Mouse (Mus musculus): Measurements from ENCODE around the gene Szrd1. TPM values are rescaled to one million over a fixed set of nuclear protein-coding genes. Genes with fewer than 3 reads are reported as not detected.

Szrd1 gene
- polyA plus RNA-seq, 1 experiment = 29.9 TPM

- H3K4me1 ChIP-seq (ENCODE audit: control insufficient read depth, insufficient read depth, low read length) = no peaks in the 10 kb centered on the region
- no peaks in the 10 kb centered on the region for H3K27me3 ChIP-seq (ENCODE audit: control insufficient read depth, insufficient read depth, low read length)
- DNase-seq = no peak
- no peak overlapping the region for H3K27ac ChIP-seq (ENCODE audit: insufficient read depth, low read length)
- WGBS = 53% methylated on average over 16 of the region's 16 CpGs
- no peak overlapping the region for H3K4me3 ChIP-seq (replicated peaks; ENCODE audit: insufficient read depth, low read depth, low read length)
- TF ChIP-seq POLR2A (IDR thresholded peaks at IDR 0.05; ENCODE audit: borderline replicate concordance, insufficient read depth, low read length) = no peak
- TF ChIP-seq CTCF (IDR thresholded peaks at IDR 0.05; ENCODE audit: borderline replicate concordance, insufficient read depth, low read depth, low read length) = no peak
These were observed 32.9 kb downstream of the Szrd1 start for GRCm38 (mm10) chr4:141106526-141107183.

- WGBS = 71% methylated on average over 6 of the region's 6 CpGs
- no peak for DNase-seq
- no peak overlapping the region for H3K4me3 ChIP-seq (replicated peaks; ENCODE audit: insufficient read depth, low read depth, low read length)
- H3K4me1 ChIP-seq (ENCODE audit: control insufficient read depth, insufficient read depth, low read length) = no peaks in the 10 kb centered on the region
- no peak overlapping the region for H3K27ac ChIP-seq (ENCODE audit: insufficient read depth, low read length)
- TF ChIP-seq CTCF (IDR thresholded peaks at IDR 0.05; ENCODE audit: borderline replicate concordance, insufficient read depth, low read depth, low read length) = peak; percentile 36; the same call in 1 of the 2 replicates
- TF ChIP-seq POLR2A (IDR thresholded peaks at IDR 0.05; ENCODE audit: borderline replicate concordance, insufficient read depth, low read length) = no peak
- H3K27me3 ChIP-seq (ENCODE audit: control insufficient read depth, insufficient read depth, low read length) = no peaks in the 10 kb centered on the region
These were observed 37.7 kb downstream of the Szrd1 start for GRCm38 (mm10) chr4:141101855-141102254.

- no peak for DNase-seq
- no peak overlapping the region for H3K27ac ChIP-seq (ENCODE audit: insufficient read depth, low read length)
- H3K4me1 ChIP-seq (ENCODE audit: control insufficient read depth, insufficient read depth, low read length) = no peaks in the 10 kb centered on the region
- H3K4me3 ChIP-seq (replicated peaks; ENCODE audit: insufficient read depth, low read depth, low read length) = no peak overlapping the region
- 92% methylated on average over 9 of the region's 9 CpGs for WGBS
- no peaks in the 10 kb centered on the region for H3K27me3 ChIP-seq (ENCODE audit: control insufficient read depth, insufficient read depth, low read length)
- TF ChIP-seq CTCF (IDR thresholded peaks at IDR 0.05; ENCODE audit: borderline replicate concordance, insufficient read depth, low read depth, low read length) = no peak
These were observed 38.3 kb downstream of the Szrd1 start for GRCm38 (mm10) chr4:141101291-141101690.

GRCm38 (mm10) chr4:141099956-141100355, 39.6 kb downstream of the Szrd1 start:
- H3K27me3 ChIP-seq (ENCODE audit: control insufficient read depth, insufficient read depth, low read length) = no peaks in the 10 kb centered on the region
- peaks cover 4% of the 10 kb centered on the region; the same call in 1 of the 2 replicates for H3K4me1 ChIP-seq (ENCODE audit: control insufficient read depth, insufficient read depth, low read length)
- H3K27ac ChIP-seq (ENCODE audit: insufficient read depth, low read length) = no peak overlapping the region
- H3K4me3 ChIP-seq (replicated peaks; ENCODE audit: insufficient read depth, low read depth, low read length) = no peak overlapping the region
- TF ChIP-seq CTCF (IDR thresholded peaks at IDR 0.05; ENCODE audit: borderline replicate concordance, insufficient read depth, low read depth, low read length) (no peak), POLR2A (IDR thresholded peaks at IDR 0.05; ENCODE audit: borderline replicate concordance, insufficient read depth, low read length) (no peak)
- 84% methylated on average over 5 of the region's 5 CpGs for WGBS
- no peak for DNase-seq

GRCm38 (mm10) chr4:141098935-141099334, 40.6 kb downstream of the Szrd1 start:
- Histone ChIP-seq H3K27me3 (ENCODE audit: control insufficient read depth, insufficient read depth, low read length) (no peaks in the 10 kb centered on the region), H3K4me3 (replicated peaks; ENCODE audit: insufficient read depth, low read depth, low read length) (no peak overlapping the region), H3K4me1 (ENCODE audit: control insufficient read depth, insufficient read depth, low read length) (peaks cover 5% of the 10 kb centered on the region; the same call in 1 of the 2 replicates), H3K27ac (ENCODE audit: insufficient read depth, low read length) (no peak overlapping the region)
- no peak for DNase-seq
- TF ChIP-seq POLR2A (IDR thresholded peaks at IDR 0.05; ENCODE audit: borderline replicate concordance, insufficient read depth, low read length) (no peak), CTCF (IDR thresholded peaks at IDR 0.05; ENCODE audit: borderline replicate concordance, insufficient read depth, low read depth, low read length) (no peak)
- WGBS = 79% methylated on average over 4 of the region's 4 CpGs

GRCm38 (mm10) chr4:141096710-141097109, 42.9 kb downstream of the Szrd1 start:
- Histone ChIP-seq H3K4me1 (ENCODE audit: control insufficient read depth, insufficient read depth, low read length) (peaks cover 5% of the 10 kb centered on the region; the same call in 1 of the 2 replicates), H3K4me3 (replicated peaks; ENCODE audit: insufficient read depth, low read depth, low read length) (no peak overlapping the region), H3K27ac (ENCODE audit: insufficient read depth, low read length) (no peak overlapping the region), H3K27me3 (ENCODE audit: control insufficient read depth, insufficient read depth, low read length) (no peaks in the 10 kb centered on the region)
- no peak for TF ChIP-seq POLR2A (IDR thresholded peaks at IDR 0.05; ENCODE audit: borderline replicate concordance, insufficient read depth, low read length)
- no peak for TF ChIP-seq CTCF (IDR thresholded peaks at IDR 0.05; ENCODE audit: borderline replicate concordance, insufficient read depth, low read depth, low read length)
- 7% methylated on average over 9 of the region's 9 CpGs for WGBS
- no peak for DNase-seq

DNA sequence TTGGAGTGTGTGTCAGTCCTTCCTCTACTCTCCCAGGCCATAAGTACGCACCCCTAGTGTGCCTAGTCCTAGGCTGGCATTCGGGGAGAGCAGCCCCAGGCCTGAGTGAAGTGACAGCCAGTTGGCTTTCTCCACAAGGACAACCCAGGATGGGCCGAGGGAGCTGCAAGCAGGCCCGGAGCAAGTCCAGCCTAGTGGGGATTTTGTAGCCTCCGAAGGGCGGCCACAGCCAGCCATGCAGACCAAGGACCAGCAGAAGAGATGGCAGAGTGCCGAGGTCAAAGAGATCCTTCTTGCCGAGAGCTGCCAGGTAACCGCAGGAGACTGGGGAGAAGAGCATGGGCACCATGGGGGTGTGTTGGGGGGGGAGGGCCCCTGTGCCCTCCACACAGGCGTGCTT, 44.6 kb downstream of the Szrd1 start:
- DNase-seq = no peak
- Histone ChIP-seq H3K4me1 (ENCODE audit: control insufficient read depth, insufficient read depth, low read length) (peaks cover 5% of the 10 kb centered on the region; the same call in 1 of the 2 replicates), H3K27me3 (ENCODE audit: control insufficient read depth, insufficient read depth, low read length) (no peaks in the 10 kb centered on the region), H3K4me3 (replicated peaks; ENCODE audit: insufficient read depth, low read depth, low read length) (no peak overlapping the region), H3K27ac (ENCODE audit: insufficient read depth, low read length) (no peak overlapping the region)
- TF ChIP-seq POLR2A (IDR thresholded peaks at IDR 0.05; ENCODE audit: borderline replicate concordance, insufficient read depth, low read length) = no peak
- TF ChIP-seq CTCF (IDR thresholded peaks at IDR 0.05; ENCODE audit: borderline replicate concordance, insufficient read depth, low read depth, low read length) = no peak
- 22% methylated on average over 10 of the region's 10 CpGs for WGBS

DNA sequence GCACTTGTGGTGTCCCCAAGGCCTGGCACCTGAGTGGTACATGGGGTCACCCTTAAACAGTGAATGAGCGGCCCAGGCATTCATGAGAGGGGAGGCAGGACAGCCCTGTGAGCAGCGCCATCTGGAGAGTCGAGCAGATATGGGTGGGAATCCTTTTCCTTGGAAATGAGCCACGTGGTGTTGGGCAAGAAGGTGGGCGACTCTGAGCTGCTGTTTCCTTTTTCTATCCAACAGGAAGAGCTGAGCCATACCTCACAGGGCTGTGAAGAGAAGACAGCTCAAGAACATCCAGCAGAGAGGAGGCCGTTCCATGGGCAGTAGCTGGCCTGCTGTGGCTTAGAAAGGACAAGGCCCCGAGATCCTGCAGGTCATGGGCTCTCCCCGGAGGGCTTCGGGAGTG, 50.9 kb downstream of the Szrd1 start:
- no peaks in the 10 kb centered on the region for H3K4me1 ChIP-seq (ENCODE audit: control insufficient read depth, insufficient read depth, low read length)
- DNase-seq = no peak
- WGBS = 62% methylated on average over 9 of the region's 9 CpGs
- no peak overlapping the region for H3K4me3 ChIP-seq (replicated peaks; ENCODE audit: insufficient read depth, low read depth, low read length)
- TF ChIP-seq CTCF (IDR thresholded peaks at IDR 0.05; ENCODE audit: borderline replicate concordance, insufficient read depth, low read depth, low read length) (no peak), POLR2A (IDR thresholded peaks at IDR 0.05; ENCODE audit: borderline replicate concordance, insufficient read depth, low read length) (no peak)
- no peak overlapping the region for H3K27ac ChIP-seq (ENCODE audit: insufficient read depth, low read length)
- H3K27me3 ChIP-seq (ENCODE audit: control insufficient read depth, insufficient read depth, low read length) = no peaks in the 10 kb centered on the region

Measured in cerebellum, adult 2 months (tissue).